In genomic region chr2:57335397-57335796, GRCm38 (mm10) we compare ENCODE assay signal across 18 mouse cellular contexts.
"Had no signal": no experiment of that assay in that cellular context is flagged by ENCODE, and none has a peak within 500 bp of the region (broad histone marks: within the 10 kb centered on the region; RNA-seq: fewer than 3 reads in every experiment).

No protein-coding gene starts in this region.

- H3K4me1 ChIP-seq: midbrain, embryonic 13.5 days; midbrain, embryonic 15.5 days; neural tube, embryonic 13.5 days; neural tube, embryonic 15.5 days had no signal

- DNase-seq: lung, adult 18-20 months; lung, embryonic 14.5 days; lung, postnatal 10 days; retina, postnatal 1 day; right cerebral cortex, adult 18-20 months; right cerebral cortex, postnatal 25 days; right cerebral cortex, postnatal 4 days; spleen, adult 18-20 months; thymus, adult 18-20 months; thymus, postnatal 14 days; thymus, postnatal 36 days had no signal

- H3K4me3 ChIP-seq: midbrain, embryonic 13.5 days; midbrain, embryonic 15.5 days; myocyte; neural tube, embryonic 13.5 days; neural tube, embryonic 15.5 days had no signal

- H3K36me3 ChIP-seq: midbrain, embryonic 13.5 days; midbrain, embryonic 15.5 days; neural tube, embryonic 13.5 days; neural tube, embryonic 15.5 days had no signal

- H3K9me3 ChIP-seq: midbrain, embryonic 15.5 days; neural tube, embryonic 13.5 days; neural tube, embryonic 15.5 days had no signal

- H3K4me2 ChIP-seq: lung, embryonic 14.5 days; midbrain, embryonic 11.5 days; midbrain, embryonic 13.5 days; midbrain, embryonic 15.5 days; neural tube, embryonic 13.5 days; neural tube, embryonic 15.5 days had no signal

- H3K9ac ChIP-seq: lung, embryonic 14.5 days; midbrain, embryonic 13.5 days; midbrain, embryonic 15.5 days; neural tube, embryonic 13.5 days; neural tube, embryonic 15.5 days had no signal

- H3K27me3 ChIP-seq: midbrain, embryonic 13.5 days; midbrain, embryonic 15.5 days; neural tube, embryonic 13.5 days; neural tube, embryonic 15.5 days had no signal

- H3K27ac ChIP-seq: macrophage; midbrain, embryonic 13.5 days; midbrain, embryonic 15.5 days; neural tube, embryonic 13.5 days; neural tube, embryonic 15.5 days had no signal

- ATAC-seq: midbrain, embryonic 13.5 days; midbrain, embryonic 15.5 days had no signal
